Mouse (Mus musculus) CD4-positive, CD25-positive, alpha-beta regulatory T cell, adult 4 months (primary cell): ENCODE results near the gene Poglut1. TPM values are rescaled to one million over a fixed set of nuclear protein-coding genes. Genes with fewer than 3 reads are reported as not detected.

ENCODE experiments used
- ATAC-seq: one replicate; pipeline ENCODE4 v1.8.0; 2017
- polyA plus RNA-seq, 2 experiments: library from polyadenylated mRNA; unstranded; fragments of 100-300 nt; shearing (Covaris generic); gene quantifications; one replicate each; pipeline ENCODE4 v1.2.1; 2017

Poglut1 gene
- 10 to 100 TPM; 32.1 to 38.5 TPM for polyA plus RNA-seq

GRCm38 (mm10) chr16:38549479-38550396, at the start of gene Poglut1:
Gene Poglut1, minus strand, starts transcription at chr16:38550258.
- peak; percentile 98 for ATAC-seq

DNA sequence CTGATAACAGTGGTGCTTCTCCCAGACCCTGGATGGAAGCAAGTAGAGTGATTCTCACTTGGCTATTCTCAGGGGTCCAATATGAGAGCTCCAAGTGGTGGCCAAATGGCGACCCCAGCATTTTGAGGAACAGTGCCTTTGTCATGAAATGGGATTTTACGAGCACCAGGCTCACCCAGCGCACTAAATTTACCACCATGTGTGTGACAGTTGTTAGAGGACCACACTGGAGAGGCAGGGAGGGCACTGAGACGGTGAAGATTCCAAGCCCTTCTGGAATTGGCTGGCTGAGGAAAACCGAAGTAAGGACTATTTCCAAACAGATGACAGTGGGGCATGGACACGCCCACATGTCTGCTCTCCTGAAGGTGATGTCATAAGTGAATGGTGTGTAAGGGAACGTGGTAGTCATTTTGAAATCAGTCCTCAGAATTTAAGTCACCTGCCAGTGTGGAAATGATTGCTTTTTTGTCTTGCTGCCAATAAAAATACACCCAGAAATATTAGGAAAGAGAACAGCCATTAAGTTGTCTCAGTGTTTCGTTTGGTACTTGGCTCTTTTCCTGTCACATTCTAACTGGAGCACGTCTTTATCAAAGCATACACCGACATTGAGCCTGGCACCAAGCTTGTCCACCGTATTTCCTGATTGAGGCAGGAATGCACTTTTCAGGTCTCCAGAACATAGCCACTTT, 49.1 kb upstream of the Poglut1 start:
- ATAC-seq, result no peak

DNA sequence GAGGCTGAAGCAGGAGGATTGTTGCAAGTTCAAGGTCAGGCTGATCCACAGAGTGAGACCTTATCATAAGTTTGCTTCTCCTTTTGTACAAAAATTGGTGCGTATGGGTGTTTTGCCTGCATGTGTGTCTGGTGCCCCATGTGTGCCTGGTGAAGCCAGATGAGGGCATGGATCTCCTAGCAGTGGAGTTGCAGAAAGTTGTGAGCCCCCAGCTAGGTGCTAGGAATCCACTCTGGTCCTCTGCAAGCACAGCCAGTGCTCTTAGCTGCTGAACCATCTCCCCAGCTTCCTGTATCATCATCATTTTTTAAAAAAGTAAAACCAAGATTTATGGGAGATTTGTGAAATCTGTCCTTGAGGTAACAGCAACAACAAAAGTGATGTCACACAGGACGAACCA, 46.6 kb upstream of the Poglut1 start:
- no peak for ATAC-seq

DNA sequence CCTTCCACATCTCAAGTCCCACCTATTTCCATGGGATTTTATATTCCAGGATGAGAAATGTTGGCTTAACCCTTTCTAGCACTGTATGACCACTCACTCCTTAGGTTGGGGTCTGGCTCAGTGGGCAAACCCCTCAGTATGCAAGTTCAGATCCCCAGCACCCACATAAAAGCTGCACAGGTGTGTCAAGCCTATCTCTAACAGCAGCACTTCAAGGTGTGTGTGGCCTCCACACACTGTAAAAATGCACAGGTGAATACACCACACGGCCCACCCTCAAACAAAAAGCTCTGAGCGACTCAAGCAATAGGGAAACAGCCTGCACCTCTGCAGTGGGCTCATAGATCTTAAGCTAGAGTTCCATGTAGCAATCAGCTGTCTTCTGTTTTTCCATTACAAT, 46.0 kb upstream of the Poglut1 start:
- ATAC-seq, result no peak

GRCm38 (mm10) chr16:38594435-38594834, 44.4 kb upstream of the Poglut1 start:
- no peak for ATAC-seq

DNA sequence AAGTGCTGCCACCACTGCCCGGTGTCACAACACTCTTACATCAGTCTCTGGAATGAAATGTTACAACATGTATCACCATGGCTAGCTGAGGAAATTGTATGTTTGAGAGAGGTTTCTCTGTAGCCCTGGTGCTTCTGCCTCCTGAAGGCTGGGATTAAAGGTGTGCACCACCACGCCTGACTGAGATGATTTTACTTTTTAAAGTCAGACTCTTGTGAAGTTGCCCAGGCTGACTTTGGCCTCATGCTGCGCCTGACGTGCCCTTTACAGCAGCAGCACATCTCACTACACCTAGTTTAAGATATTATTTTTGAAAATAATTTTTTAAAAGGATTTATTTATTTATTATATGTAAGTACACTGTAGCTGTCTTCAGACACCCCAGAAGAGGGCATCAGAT, 42.9 kb upstream of the Poglut1 start:
- no peak for ATAC-seq

DNA sequence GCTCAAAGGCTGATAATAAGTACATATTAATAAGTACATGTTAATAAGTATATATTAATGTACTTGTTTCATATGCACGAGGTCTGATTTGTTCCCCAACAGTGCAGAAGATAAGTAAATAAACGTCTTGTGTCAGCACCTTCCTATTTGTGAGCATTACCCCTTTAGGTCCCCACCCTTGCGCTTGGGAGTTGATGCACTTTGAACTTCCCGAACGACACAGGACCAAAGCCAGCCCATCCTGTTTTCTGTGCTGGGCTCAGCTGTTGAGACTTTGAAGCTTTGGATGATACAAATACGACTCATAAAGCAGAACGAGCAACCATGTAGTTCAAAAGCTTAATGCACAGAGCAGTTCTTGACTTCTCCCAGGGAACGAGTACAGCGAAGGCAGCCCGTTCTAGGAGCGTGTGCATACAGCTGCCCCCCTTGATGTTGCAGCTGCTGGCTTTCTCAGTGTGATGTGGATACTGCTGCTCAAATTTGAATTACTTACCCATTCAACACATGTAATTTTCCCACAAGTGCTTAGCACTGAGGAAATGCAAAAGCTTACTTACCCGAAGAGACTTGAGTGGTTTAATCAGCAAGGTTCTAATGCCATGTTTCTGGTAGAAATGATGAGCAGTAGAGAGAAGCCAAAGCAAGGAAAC, 42.1 kb upstream of the Poglut1 start:
- no peak for ATAC-seq

GRCm38 (mm10) chr16:38591506-38591905, 41.4 kb upstream of the Poglut1 start:
- no peak for ATAC-seq

DNA sequence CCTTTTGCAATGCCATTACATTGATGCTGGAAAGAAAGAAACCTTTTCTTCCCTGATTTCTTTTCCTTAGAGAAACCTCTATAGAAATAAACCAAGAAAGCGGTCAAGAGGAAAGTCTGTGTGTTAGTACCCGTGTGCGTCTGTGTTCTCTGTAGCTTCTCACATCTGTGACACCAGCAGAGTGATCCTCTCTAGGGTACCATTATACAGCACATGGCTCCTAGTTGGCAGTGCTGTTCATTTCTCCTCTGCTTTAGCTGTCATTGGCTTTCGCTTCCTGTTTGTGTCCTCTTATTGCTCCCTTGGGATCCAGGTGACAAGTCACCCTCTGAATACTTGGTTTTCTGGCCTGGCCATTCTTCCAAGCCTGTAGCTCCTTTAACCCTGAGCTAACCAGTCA, 37.5 kb upstream of the Poglut1 start:
- ATAC-seq, result no peak

- ATAC-seq, result no peak
Measured at GRCm38 (mm10) chr16:38587163-38587562, 37.1 kb upstream of the Poglut1 start.

DNA sequence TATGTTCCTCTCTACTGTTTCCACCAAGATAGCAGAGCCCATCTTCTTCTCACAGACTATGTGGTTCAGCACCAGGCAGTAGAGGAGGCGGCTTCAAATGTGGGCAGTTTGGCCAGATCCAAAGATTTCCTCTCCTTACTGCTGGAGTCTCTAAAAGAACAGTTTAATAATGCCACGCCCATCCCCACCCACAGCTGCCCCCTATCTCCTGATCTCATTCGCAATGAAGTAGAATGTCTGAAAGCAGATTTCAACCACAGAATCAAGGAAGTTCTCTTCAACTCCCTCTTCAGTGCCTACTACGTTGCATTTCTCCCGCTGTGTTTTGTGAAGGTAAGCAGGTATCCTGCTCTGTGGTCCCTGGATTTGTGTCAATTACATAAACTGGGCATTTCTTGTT, 35.1 kb upstream of the Poglut1 start:
- no peak for ATAC-seq

DNA sequence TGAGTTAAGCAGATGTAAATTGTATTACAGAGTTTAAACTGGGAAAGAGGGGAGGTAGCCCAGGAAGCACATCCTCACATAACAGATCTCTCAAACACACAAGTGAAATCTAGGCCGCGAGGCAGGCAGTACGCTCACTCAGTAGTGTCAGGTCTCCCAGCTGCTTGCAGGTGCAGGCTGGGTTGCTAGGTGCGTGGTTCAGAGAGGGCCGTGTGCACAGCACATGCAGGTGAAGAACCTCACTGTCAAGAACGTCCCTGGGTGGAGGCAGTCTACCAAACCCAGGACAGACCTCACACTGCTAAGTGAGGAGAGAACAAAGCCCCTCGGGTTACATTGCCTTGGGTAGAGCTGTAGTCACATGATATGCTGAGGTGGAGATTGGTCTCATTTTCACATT, 34.7 kb upstream of the Poglut1 start:
- ATAC-seq, result no peak

DNA sequence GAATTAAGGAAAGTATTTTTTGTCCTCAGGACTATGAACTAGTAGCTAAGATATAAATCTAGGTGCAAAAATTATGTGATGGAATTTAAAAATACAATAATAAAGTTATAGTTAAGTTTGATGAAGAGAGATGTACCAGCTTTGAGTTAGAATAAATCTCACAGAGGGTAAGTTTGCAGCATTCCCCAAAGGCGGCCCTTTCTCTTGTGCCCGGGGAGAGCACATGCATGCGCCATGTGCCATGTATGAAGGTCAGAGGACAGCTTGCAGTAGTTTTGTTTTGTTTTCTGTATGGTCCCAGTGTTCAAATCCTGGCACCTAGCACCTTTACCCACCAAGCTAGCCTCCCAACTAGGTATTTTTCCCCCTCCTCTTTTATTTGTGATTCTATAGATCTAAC, 21.4 kb upstream of the Poglut1 start:
- ATAC-seq, result no peak

GRCm38 (mm10) chr16:38568192-38568591, 18.1 kb upstream of the Poglut1 start:
- no peak for ATAC-seq

- ATAC-seq, result no peak
Measured at GRCm38 (mm10) chr16:38563516-38563915, 13.5 kb upstream of the Poglut1 start.

GRCm38 (mm10) chr16:38562968-38563327, 12.9 kb upstream of the Poglut1 start:
- ATAC-seq, result peak; percentile 46

DNA sequence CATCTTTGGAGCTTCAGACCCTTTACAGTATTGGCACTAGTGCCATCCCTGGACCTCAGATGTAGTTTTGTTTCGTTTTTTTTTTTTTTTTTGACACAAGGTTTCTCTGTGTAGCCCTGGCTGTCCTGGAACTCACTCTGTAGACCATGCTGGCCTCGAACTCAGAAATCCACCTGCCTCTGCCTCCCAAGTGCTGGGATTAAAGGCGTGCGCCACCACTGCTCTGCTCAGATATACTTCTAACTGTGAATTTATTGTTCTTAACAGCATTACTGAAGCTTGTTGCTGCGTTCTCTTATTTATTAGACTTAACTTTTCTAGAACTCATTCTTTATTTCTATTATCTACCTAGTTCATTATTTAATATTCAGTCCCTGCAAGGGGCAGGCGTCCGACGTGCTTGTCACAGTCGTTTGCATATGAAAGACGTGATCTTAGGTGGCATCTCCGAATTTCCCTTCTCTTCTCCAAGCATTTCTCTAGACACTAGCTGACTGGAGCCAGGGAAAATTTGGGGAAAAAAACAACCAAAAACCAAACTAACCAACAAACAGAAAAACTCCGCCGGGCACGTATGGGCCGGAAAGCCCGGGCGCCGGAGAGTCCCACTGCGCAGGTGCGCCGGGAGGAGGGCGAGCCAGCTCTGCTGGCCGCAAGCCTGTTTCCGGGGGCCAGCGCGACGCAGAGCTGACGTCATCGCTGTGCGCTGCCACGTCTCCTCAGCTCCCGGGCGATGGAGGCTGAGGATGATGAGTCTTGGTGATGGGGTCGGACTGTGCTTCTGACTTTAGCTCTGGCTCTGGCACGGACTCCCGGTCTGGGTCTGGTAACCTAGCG, 12.3 kb upstream of the Poglut1 start:
- ATAC-seq, result peak; percentile 94

DNA sequence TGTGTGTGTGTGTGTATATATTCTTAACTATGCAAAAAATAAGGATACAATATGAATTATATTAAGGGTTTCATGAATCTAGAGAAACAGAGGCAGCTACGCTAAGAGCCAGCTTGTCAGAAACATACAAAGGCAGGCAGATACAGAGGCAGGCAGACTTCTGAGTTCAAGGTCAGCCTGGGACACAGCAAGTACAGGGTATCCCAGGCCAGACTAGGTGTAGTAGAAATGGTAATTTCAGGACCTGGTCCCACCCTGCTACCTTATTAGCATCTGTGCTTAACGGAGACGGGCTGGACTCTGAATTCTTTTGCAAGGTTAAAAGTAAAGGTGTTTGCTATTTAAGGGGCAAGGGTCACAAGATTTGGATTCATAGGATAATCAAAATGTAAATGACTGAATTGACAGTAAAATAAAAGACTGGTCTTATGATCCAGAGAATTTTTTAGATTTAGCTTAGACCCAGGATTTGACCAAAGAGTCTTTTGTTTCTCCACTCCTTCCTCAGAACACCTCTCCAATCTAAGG, 8.2 kb upstream of the Poglut1 start, which contains the start of gene Tmem39a:
Gene Tmem39a, plus strand, starts transcription at position 478 of the 528 bp plus-strand sequence.
- no peak for ATAC-seq

GRCm38 (mm10) chr16:38555988-38556387, 5.9 kb upstream of the Poglut1 start:
- ATAC-seq, result no peak

DNA sequence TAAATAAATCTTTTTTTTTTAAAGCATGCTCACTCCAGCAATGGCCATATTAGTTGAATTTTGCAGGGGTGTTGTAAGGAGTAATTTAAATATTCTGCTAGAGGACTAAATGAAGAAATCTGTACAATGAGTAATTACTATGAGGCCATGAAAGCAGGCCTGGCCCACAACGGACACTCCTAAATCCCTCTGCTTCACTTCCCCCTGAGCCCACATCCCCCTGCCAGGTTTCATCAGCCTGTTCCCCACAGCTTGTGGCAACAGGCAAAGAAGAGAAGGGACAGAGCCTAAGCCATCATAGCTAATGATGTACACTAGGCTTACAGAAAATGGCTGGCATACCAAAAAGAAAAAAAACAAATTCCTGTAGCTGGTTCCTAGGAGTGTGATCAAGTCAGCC, 2.1 kb downstream of the Poglut1 start:
- ATAC-seq, result no peak

DNA sequence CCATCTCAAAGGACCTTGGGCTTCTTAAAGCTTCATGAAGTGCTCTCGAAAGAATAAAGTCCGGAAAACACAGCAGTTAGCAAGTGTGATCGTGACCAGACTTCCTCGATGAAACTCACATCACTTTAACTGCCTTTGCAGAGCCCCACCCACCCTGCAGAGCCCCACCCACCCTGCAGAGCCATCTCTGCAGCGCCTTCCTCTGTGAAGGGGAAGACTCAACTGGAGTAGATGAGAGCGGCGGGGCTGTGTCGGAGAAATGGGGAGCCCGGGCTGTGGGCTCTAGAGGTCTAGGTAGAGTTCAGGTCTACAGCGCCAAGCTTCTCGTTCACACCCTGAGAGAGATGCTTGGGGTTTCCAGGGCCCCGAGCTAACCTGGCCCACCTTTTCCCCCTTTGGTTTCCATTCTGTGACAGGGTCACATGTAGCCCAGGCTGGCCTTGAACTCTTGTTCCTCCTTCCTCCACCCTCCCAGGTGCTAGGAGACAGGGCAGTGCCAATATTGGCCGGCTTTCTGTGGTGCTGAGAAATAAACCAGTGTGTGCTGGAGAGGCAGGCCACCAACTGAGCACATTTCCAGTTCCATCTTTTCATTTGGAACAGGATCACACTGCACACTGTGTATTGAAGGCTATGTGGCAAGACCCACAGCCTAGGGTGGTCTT, 11.2 kb downstream of the Poglut1 start:
- ATAC-seq, result no peak
